Mouse (Mus musculus) brain, embryonic 14.5 days (tissue): ENCODE measurements around the gene Gm10272. TPM values are rescaled to one million over a fixed set of nuclear protein-coding genes. Genes with fewer than 3 reads are reported as not detected.
"Not testable (repeated sequence)": the region's sequence is repeated elsewhere in the genome, so short reads cannot be mapped to it uniquely, and the experiment has no call there.

ENCODE experiments used
- DNase-seq: peaks from one replicate; pipeline ENCODE4 v3.0.0-alpha.2; 2011; ENCODE audit warnings: low read depth
- CTCF ChIP-seq: fragments of 200-500 bp; IDR thresholded peaks from 2 replicates; pipeline ENCODE4 v1.5.1; 2012; ENCODE audit warnings: inconsistent platforms, mild to moderate bottlenecking, moderate library complexity, borderline replicate concordance; ENCODE audit not compliant: insufficient read depth, insufficient read length; ENCODE audit errors: extremely low read depth
- POLR2A ChIP-seq: fragments of 200-500 bp; IDR thresholded peaks from 2 replicates; pipeline ENCODE4 v1.6.1; 2012; ENCODE audit warnings: mild to moderate bottlenecking, inconsistent platforms, borderline replicate concordance; ENCODE audit not compliant: poor library complexity, insufficient read depth, insufficient read length, severe bottlenecking; ENCODE audit errors: extremely low read depth
- polyA plus RNA-seq: library from polyadenylated mRNA; depleted of rRNA; stranded (reverse); fragments of >200 nt; gene quantifications from 2 replicates; pipeline ENCODE4 v1.2.3, GENCODE M21; 2012

Gene Gm10272
- polyA plus RNA-seq, 1 experiment: not detected

DNA sequence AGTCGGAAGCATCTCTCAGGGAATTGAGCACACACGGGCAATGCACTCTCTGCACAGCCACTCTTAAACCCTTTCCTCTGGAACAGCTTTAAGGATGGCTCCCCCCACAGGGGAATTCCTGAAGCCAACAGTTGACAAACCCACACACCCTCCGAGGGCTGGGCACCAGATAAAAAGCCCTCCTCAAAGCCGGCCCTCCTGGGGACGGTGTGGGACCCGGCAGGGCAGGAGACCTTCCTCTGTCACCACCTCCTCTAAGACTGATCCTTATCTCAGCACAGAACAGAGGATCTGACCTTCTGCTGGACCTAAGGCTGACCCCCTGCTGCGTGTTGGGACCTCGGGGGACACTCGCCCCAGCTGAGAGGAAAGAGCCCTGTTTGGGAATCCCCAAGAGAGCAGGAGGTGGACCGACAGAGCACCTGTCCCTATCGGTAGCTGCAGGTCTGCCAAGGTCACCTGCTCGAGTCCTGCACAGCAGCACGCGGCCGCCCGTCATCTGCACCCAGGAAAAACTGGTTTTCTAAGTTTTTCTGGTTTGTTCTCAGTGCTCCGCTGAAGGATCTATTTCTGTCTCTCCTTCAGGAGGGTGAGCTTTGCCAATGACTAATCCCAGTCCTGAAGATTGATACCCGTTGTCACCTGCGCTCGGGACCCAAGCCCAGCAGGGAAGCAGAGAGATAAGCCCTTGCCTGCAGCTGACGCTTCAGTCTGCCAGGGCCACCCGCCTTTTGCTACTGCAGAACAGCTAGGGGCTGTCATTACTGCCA lies 20.3 kb upstream of the Gm10272 start, which contains the start of gene Tspear:
Gene Tspear, plus strand, starts transcription at position 675 of the 770 bp plus-strand sequence.
- no peak for TF ChIP-seq POLR2A
- TF ChIP-seq CTCF: no peak
- no peak for DNase-seq

DNA sequence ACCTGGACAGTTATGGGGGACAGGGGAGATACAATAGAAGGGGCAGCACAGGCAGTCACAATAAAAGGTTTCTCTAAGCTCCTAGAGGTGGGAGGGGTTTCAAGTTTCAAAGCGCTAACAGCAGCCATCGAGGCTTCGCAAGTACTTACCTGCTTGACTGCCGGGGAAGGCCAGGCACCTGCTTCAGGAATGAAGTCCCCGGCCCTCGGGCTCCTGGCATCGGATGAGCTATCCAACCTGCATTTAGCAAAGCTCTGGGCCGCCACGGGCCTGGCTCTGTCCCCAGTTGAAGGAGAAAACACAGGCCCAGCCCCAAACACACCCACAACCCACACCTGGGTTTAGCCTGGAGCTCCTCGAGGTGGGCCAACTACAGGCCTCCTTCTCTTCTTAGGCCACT lies 19.4 kb upstream of the Gm10272 start:
- DNase-seq: no peak
- TF ChIP-seq POLR2A (no peak), CTCF (no peak)

DNA sequence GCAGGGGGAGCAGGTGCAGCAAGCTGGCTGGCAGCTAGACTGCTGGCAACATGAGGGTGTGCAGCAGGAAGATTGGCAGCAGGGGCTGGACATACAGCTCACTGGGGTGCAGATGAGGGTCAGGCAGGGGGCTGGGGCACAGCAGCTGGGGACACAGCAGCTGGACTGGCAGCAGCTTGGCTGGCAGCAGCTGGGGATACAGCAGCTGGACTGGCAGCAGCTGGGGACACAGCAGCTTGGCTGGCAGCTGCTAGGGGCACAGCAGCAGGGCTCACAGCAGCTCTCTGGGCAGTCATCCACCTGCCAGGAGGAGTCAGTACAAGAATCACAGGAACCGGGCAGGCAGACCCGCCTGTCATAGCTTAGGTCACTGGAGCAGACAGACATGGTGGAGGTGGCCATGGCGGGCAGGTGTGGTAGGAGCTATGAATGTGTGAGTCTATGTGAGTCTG lies 16.0 kb upstream of the Gm10272 start, which contains the start of gene Gm19402:
Gene Gm19402, minus strand, starts transcription at position 402 of the 452 bp plus-strand sequence.
- not testable (repeated sequence) for DNase-seq

DNA sequence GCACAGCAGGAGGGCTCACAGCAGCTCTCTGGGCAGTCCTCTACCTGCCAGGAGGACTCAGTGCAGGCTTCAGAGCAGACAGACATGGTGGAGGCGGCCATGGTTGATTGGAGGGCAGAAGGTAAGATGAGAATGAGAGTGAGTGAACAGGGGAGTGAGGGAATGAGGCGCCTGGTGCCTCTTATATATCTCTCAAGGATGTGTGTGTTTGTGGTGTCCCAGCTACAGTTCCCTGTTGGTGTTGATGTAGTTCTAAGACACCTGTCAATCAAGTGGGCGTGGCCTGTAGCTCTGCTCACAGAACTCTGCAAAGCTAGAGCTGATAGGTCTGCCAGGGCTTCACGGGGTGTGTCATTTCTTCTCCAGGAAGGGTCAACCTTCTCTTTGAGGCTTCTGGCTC lies 9.3 kb upstream of the Gm10272 start, which contains the start of gene Gm9508:
Gene Gm9508, minus strand, starts transcription at position 101 of the 400 bp plus-strand sequence.
- no peak for DNase-seq
- TF ChIP-seq POLR2A (no peak), CTCF (no peak)

DNA sequence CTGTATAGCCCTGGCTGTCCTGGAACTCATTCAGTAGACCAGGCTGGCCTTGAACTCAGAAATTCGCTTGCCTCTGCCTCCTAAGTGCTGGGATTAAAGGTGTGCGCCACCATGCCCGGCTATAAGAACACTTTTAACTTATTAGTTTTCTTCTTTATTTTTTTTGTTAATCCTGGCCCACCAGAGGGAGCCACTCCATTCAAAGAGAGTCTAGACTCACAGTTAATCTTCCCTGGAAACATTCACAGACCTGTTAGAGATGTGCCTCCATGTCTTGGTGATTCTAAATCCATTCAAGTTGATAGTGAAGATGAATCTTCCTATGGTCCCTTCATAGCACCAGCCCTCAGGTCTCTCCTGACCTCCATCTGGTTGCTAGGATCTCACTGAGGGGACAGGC lies 3.4 kb downstream of the Gm10272 start:
- TF ChIP-seq CTCF (no peak), POLR2A (no peak)
- no peak for DNase-seq

DNA sequence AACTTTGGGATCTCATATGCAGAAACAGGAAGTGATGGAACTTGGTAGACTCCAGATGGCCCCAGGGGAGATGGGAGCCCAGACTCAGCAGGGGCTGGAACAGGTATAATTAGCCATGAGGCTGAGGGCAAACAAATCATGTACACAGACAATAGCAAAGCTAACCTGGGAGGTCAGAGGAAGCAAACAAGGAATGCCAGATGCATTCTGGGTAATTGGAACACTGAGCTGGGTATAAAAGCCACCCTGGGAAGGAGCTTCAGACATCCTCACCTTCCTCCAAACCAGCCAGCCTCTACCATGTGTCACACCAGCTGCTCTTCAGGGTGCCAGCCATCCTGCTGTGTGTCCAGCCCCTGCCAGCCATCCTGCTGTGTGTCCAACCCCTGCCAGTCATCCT lies 4.7 kb downstream of the Gm10272 start, which contains the start of gene Gm10024:
Gene Gm10024, plus strand, starts transcription at position 301 of the 400 bp plus-strand sequence.
- DNase-seq: not testable (repeated sequence)

DNA sequence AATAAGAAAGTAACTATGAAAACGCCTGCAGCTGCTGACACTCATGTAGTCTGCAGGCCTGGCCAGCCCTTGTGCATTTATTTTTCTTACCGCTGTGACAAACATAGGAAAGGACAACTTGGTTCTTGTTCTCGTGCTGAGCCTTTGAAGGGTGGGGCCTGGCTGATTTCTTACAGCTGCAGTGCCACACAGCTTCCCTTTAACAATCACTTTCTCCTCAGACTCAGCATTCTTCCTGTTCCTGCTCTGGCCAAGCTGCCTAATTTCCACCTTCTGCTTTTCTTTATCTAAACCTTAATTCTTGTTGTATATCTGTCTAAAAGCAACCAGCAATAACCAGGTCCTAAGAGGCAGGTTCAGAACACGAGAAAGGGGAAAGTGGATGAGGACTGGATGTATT lies 7.3 kb downstream of the Gm10272 start:
- DNase-seq: no peak
- TF ChIP-seq CTCF (no peak), POLR2A (no peak)

DNA sequence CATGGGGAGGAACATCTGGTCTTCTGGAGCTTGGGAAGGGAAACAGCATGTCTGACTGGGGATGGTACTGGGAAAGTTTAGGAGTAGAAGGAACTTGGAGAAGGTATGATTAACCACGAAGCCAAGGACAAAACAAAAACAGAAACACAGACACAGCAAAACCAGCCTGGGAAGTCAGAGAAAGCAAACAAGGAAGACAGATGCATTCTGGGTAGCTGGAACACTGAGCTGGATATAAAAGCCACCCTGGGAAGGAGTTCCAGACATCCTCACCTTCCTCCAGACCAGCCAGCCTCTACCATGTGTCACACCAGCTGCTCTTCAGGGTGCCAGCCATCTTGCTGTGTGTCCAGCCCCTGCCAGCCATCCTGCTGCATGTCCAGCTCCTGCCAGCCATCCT lies 9.1 kb downstream of the Gm10272 start, which contains the start of gene Gm10142:
Gene Gm10142, plus strand, starts transcription at position 301 of the 400 bp plus-strand sequence.
- no peak for DNase-seq
- TF ChIP-seq CTCF: no peak
- no peak for TF ChIP-seq POLR2A

DNA sequence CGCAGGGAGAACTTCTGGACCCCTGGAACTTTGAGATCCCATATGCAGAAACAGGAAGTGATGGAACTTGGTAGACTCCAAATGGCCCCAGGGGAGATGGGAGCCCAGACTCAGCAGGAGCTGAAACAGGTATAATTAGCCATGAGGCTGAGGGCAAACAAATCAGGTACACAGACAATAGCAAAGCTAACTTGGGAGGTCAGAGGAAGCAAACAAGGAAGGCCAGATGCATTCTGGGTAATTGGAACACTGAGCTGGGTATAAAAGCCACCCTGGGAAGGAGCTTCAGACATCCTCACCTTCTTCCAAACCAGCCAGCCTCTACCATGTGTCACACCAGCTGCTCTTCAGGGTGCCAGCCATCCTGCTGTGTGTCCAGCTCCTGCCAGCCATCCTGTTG lies 13.9 kb downstream of the Gm10272 start, which contains the start of gene Krtap12-1:
Gene Krtap12-1, plus strand, starts transcription at position 301 of the 400 bp plus-strand sequence.
- DNase-seq: not testable (repeated sequence)

DNA sequence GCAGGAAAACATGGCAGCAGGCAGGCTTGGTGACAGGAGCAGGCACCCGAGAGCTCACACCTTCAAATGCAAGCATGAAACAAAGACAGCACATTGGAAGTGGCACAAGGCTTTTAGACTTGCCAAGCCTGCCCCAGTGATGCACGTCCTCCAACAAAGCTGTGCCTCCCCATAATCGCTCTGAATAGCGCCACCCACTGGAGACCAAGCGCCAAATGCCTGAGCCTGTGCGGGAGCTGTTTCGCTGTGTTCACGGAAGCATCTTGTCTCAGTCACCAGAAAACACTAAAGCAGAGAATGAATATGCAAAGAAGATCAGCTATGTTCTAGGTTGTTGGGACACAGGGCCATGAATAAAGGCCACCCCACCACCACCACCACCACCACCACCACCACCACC lies 18.4 kb downstream of the Gm10272 start:
- DNase-seq: peak; percentile 3
- 0 out of 2 replicates have a peak, but pooled peaks have one; percentile 23 for TF ChIP-seq CTCF
- no peak for TF ChIP-seq POLR2A

DNA sequence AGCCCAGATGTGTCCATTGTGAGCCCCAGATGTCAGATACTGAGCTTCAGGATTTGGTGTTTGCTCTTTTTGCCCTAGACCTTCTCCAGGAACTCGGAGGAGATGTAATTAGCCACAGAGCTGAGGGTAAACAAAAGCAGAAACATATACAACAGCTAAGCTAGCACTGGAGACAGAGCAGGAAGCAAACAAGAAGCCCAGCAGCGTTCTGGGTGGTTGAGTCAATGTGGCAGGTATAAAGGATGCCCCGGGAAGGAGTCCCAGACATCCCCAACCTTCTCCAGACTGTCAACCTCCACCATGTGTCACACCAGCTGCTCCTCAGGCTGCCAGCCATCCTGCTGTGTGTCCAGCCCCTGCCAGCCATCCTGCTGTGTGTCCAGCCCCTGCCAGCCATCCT lies 19.8 kb downstream of the Gm10272 start, which contains the start of gene Gm10100:
Gene Gm10100, plus strand, starts transcription at position 301 of the 400 bp plus-strand sequence.
- TF ChIP-seq POLR2A: no peak
- TF ChIP-seq CTCF: no peak
- DNase-seq: no peak

DNA sequence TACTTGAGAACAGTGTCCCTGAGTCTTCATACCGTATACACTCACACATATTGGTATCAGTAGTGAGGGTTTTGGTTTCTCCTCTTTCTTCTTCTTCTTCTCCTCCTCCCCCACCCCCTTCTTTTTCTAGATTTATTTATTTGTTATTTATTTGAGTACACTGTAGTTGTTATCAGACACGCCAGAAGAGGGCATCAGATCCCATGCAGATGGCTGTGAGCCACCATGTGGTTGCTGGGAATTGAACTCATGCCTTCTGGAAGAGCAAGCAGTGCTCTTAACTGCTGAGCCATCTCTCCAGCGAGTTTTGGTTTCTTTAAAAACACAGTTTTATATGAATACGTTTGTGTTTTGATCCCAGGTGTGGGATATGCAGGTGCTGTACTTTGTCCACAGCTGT lies 21.9 kb downstream of the Gm10272 start:
- TF ChIP-seq POLR2A: no peak
- no peak for TF ChIP-seq CTCF
- DNase-seq: no peak

DNA sequence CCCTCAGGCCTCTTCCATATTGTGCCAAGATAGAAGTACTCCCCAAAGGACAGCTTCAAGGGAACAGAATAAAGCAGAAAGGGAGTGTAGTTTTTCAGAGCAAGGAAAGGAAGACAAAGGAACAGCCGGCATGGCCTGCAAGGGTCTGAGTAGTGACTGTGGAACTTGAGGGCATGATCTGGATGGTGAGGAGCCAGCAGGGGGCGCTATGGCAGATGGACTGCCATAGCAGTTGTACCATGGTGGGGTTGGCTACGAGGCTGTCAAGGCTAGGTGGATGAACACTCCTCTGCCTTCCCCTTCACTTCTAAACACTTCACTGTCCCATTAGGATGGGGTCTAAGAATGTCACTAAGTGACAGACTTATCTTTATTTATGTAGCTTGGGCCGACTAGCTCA lies 22.8 kb downstream of the Gm10272 start:
- TF ChIP-seq POLR2A: no peak
- peak; percentile 40 for TF ChIP-seq CTCF
- DNase-seq: no peak

DNA sequence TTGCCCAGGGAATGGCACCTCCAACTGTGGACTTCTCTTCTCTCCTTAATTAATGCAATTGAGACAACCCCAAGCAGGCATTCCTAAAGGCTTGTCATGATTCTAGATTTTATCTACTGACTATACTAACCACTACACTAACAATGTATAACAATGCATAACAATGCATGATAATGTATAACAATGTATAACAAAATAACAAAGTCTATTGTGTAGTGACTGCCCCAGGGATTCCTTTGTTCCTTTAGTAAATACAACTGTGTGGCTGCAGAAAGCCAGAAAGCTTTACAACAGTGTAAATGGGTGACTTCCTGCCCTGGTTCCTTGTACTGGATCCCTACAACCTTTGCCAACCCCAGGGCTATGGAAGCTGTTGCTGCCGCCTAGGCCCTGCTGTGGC lies 29.5 kb downstream of the Gm10272 start:
- TF ChIP-seq POLR2A (no peak), CTCF (no peak)
- DNase-seq: no peak
